Mouse (Mus musculus): ENCODE results near the gene Olfml1. TPM values are rescaled to one million over a fixed set of nuclear protein-coding genes. Genes with fewer than 3 reads are reported as not detected.

The Olfml1 gene
- polyA plus RNA-seq, 1 experiment from 2014 or later = 7.3 TPM

DNA sequence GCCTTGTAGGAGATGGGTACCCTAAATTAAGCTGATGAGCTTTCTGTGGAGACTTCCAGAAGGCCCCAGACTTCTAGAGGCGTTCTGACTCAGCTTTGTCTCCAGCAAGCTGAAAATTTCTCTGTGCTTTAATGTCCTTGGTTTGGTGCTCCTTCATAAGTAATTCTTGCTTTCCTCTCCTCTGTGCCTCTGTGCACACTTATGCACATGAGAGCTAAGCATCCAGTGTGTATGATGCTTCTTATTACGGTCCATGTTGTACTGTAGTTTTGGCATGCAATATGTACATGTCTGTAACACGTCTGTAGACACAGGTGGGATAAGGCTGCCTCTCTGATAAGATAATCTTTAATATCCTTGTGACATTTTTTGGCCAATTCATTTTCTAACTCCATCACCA, 30.7 kb downstream of the Olfml1 start:
- H3K27me3 ChIP-seq (replicated peaks; ENCODE audit: control insufficient read depth, insufficient read depth, low read length) = no peaks in the 10 kb centered on the region
- H3K27ac ChIP-seq (ENCODE audit: low read depth, low read length) = no peak overlapping the region
- no peaks in the 10 kb centered on the region for H3K9me3 ChIP-seq (ENCODE audit: control insufficient read depth)
- TF ChIP-seq CTCF (IDR thresholded peaks at IDR 0.05; ENCODE audit: low read depth) = no peak
- H3K4me3 ChIP-seq (ENCODE audit: low read depth, low read length) = no peak overlapping the region
- WGBS = 83% methylated on average over 3 of the region's 3 CpGs
- no peak overlapping the region for H3K9ac ChIP-seq (ENCODE audit: low read depth, low read length)
- no peaks in the 10 kb centered on the region for H3K36me3 ChIP-seq (ENCODE audit: control insufficient read depth, insufficient read depth)
- no peak overlapping the region for H3K4me2 ChIP-seq (replicated peaks; ENCODE audit: low read depth)
- H3K4me1 ChIP-seq (replicated peaks; ENCODE audit: control insufficient read depth, insufficient read depth, low read length) = 0 out of 2 replicates have a peak, but pooled peaks cover 3% of the 10 kb centered on the region
- no peak for ATAC-seq

DNA sequence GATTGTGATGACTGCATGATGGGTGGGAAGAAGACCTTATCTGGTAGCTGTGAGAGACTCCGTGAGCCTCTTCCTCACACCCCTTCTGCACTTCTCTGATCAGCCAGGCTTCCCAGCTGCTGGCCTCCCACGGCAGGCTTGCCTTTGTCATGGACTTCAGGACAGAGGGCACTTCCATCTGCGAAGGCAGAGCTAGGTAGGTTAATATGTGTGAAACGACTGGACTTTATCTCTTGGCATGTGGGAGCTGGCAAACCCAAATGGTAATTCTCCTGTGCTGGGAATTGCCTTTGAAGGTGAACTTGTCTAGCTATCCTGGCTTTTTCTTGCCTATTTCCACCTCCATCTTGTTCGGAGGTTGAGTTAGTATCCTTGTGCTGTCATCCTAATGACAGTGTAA, 33.4 kb downstream of the Olfml1 start:
- Histone ChIP-seq H3K27ac (ENCODE audit: low read depth, low read length) (no peak overlapping the region), H3K27me3 (replicated peaks; ENCODE audit: control insufficient read depth, insufficient read depth, low read length) (no peaks in the 10 kb centered on the region), H3K9ac (ENCODE audit: low read depth, low read length) (no peak overlapping the region), H3K4me1 (replicated peaks; ENCODE audit: control insufficient read depth, insufficient read depth, low read length) (no peaks in the 10 kb centered on the region), H3K4me2 (replicated peaks; ENCODE audit: low read depth) (no peak overlapping the region), H3K4me3 (ENCODE audit: low read depth, low read length) (no peak overlapping the region), H3K9me3 (ENCODE audit: control insufficient read depth) (no peaks in the 10 kb centered on the region), H3K36me3 (ENCODE audit: control insufficient read depth, insufficient read depth) (no peaks in the 10 kb centered on the region)
- ATAC-seq = no peak
- TF ChIP-seq CTCF (IDR thresholded peaks at IDR 0.05; ENCODE audit: low read depth) = no peak
- WGBS = 56% methylated on average over 5 of the region's 5 CpGs

DNA sequence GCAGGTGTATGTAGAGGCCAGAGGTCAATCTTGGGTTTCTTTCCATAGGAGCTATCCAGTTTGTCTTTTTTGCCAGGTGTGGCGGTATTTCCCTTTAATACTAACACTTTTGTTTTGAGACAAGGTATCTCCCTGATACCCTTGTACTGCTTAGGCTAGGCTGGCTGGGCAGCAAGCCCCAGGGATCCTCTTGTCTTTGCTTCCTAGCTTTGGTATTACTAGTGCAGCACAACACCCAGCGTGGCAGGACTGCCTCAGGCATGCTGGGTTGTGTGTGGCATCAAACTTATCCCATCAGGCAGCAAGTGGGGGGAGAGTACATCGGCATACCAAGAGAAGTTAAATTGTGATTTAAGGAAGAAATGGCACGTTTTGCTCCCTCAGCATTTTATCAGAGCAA, 35.3 kb downstream of the Olfml1 start:
- no peak overlapping the region for H3K27ac ChIP-seq (ENCODE audit: low read depth, low read length)
- H3K4me1 ChIP-seq (replicated peaks; ENCODE audit: control insufficient read depth, insufficient read depth, low read length) = no peaks in the 10 kb centered on the region
- H3K36me3 ChIP-seq (ENCODE audit: control insufficient read depth, insufficient read depth) = no peaks in the 10 kb centered on the region
- TF ChIP-seq CTCF (IDR thresholded peaks at IDR 0.05; ENCODE audit: low read depth) = no peak
- no peaks in the 10 kb centered on the region for H3K9me3 ChIP-seq (ENCODE audit: control insufficient read depth)
- H3K9ac ChIP-seq (ENCODE audit: low read depth, low read length) = no peak overlapping the region
- H3K27me3 ChIP-seq (replicated peaks; ENCODE audit: control insufficient read depth, insufficient read depth, low read length) = no peaks in the 10 kb centered on the region
- no peak overlapping the region for H3K4me3 ChIP-seq (ENCODE audit: low read depth, low read length)
- 82% methylated on average over 4 of the region's 4 CpGs for WGBS
- ATAC-seq = no peak
- no peak overlapping the region for H3K4me2 ChIP-seq (replicated peaks; ENCODE audit: low read depth)

DNA sequence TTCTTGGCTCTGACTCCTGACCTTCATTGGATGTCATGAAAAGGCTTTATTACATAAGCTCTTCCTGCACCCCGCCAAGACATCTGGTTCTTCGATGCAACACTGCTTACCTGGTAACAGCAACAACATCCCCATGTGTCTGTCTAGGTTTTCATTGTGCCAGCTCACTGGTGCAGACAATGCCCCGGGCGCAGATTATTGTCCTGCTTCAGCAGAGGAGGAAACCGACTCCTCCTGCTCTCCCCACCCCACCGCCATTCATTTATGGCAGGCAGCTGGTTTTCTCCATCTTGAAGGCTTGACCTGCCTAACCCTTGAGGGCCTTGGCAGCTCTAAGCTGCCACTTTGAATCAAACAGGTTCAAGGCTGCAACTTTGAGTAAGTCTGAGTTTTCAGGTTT, 35.7 kb downstream of the Olfml1 start:
- Histone ChIP-seq H3K4me2 (replicated peaks; ENCODE audit: low read depth) (no peak overlapping the region), H3K27ac (ENCODE audit: low read depth, low read length) (no peak overlapping the region), H3K4me3 (ENCODE audit: low read depth, low read length) (no peak overlapping the region), H3K9me3 (ENCODE audit: control insufficient read depth) (no peaks in the 10 kb centered on the region), H3K4me1 (replicated peaks; ENCODE audit: control insufficient read depth, insufficient read depth, low read length) (no peaks in the 10 kb centered on the region), H3K27me3 (replicated peaks; ENCODE audit: control insufficient read depth, insufficient read depth, low read length) (no peaks in the 10 kb centered on the region), H3K9ac (ENCODE audit: low read depth, low read length) (no peak overlapping the region), H3K36me3 (ENCODE audit: control insufficient read depth, insufficient read depth) (no peaks in the 10 kb centered on the region)
- WGBS = 83% methylated on average over 6 of the region's 6 CpGs
- TF ChIP-seq CTCF (IDR thresholded peaks at IDR 0.05; ENCODE audit: low read depth) = no peak
- no peak for ATAC-seq

DNA sequence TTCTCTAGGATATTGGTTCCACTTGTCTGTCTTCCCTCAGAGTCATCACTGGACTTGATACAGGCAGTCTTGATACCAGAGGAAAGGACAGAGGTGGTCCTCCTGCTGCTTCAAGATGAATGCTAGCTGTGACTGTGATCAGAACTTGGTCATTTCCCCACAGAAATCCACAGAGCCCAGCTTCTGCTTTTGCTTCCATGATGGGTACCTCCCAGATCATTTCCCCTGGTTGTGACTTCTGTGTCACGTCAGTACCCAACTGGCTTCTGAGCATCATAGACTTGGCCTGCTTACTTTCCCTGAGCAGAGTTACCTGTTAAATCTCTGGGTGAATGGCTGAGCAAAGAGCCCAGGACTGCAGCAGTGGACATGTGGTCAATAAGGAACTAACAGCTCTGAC, 40.5 kb downstream of the Olfml1 start:
- Histone ChIP-seq H3K9ac (ENCODE audit: low read depth, low read length) (no peak overlapping the region), H3K4me3 (ENCODE audit: low read depth, low read length) (no peak overlapping the region), H3K36me3 (ENCODE audit: control insufficient read depth, insufficient read depth) (no peaks in the 10 kb centered on the region), H3K27me3 (replicated peaks; ENCODE audit: control insufficient read depth, insufficient read depth, low read length) (no peaks in the 10 kb centered on the region), H3K27ac (ENCODE audit: low read depth, low read length) (no peak overlapping the region), H3K4me1 (replicated peaks; ENCODE audit: control insufficient read depth, insufficient read depth, low read length) (no peaks in the 10 kb centered on the region), H3K9me3 (ENCODE audit: control insufficient read depth) (no peaks in the 10 kb centered on the region), H3K4me2 (replicated peaks; ENCODE audit: low read depth) (no peak overlapping the region)
- whole genome bisulfite sequencing = 90% methylated on average over 1 of the region's 1 CpGs
- no peak for TF ChIP-seq CTCF (IDR thresholded peaks at IDR 0.05; ENCODE audit: low read depth)
- ATAC-seq = no peak

DNA sequence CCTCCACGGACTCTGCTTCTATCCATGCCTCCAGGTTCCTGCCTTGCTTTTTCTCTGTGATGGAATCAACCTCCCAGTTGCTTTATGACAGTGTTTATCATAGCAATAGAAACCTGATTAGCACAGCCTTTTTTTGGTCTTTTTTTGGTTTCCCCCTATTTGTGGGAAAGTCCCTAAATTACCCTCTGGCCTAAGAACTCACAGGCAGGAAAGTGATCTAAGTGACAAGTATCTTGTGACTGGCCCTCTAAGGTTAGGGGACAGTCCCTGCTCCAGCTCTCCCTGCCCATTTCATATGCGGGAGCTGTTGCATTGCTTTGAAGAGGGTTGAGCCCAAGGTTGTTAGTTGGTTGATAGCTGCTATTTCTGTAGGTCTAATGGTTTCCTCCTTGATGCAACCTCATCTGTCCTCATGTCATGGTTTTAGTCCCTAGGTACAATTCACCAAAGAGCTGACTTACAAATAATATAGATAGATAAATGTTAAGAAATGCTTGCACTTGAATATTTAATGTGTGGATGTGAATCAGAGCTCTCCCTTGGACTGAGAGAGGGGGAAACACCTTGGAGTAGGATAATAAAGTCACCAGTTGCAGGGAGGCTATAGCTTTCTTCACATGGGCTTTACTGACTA, 42.5 kb downstream of the Olfml1 start:
- WGBS = 86% methylated on average over 2 of the region's 2 CpGs
- H3K4me2 ChIP-seq (replicated peaks; ENCODE audit: low read depth) = no peak overlapping the region

DNA sequence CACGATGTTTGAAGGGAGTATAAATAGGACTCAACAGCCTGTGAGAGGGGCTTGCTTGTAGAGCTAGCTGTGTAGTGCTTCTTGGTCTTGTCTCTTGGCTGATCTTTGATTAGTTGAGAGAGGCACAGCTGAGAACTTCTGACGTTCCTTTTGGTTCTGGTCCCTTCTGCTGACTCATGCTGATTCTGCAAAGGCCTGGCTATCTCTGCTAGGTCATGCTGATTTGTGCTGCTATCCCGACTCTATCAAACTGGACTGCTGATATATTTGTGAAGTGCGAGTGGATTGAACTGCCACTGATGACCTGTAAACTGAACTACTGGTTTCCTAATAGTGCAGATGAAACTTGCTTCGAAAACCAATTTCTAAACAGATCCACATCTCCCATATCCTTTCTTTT, 43.6 kb downstream of the Olfml1 start:
- WGBS = 76% methylated on average over 5 of the region's 5 CpGs
- ATAC-seq = no peak
- no peak overlapping the region for H3K4me3 ChIP-seq (ENCODE audit: low read depth, low read length)

More for the DNA sequence above, 42.5 kb downstream of the Olfml1 start:
- Histone ChIP-seq H3K36me3 (ENCODE audit: control insufficient read depth, insufficient read depth) (no peaks in the 10 kb centered on the region), H3K27me3 (replicated peaks; ENCODE audit: control insufficient read depth, insufficient read depth, low read length) (no peaks in the 10 kb centered on the region), H3K9me3 (ENCODE audit: control insufficient read depth) (no peaks in the 10 kb centered on the region), H3K27ac (ENCODE audit: low read depth, low read length) (no peak overlapping the region), H3K9ac (ENCODE audit: low read depth, low read length) (no peak overlapping the region), H3K4me1 (replicated peaks; ENCODE audit: control insufficient read depth, insufficient read depth, low read length) (no peaks in the 10 kb centered on the region), H3K4me3 (ENCODE audit: low read depth, low read length) (no peak overlapping the region)
- TF ChIP-seq CTCF (IDR thresholded peaks at IDR 0.05; ENCODE audit: low read depth) = no peak
- no peak for ATAC-seq

More for the DNA sequence above, 43.6 kb downstream of the Olfml1 start:
- no peak for TF ChIP-seq CTCF (IDR thresholded peaks at IDR 0.05; ENCODE audit: low read depth)
- Histone ChIP-seq H3K36me3 (ENCODE audit: control insufficient read depth, insufficient read depth) (no peaks in the 10 kb centered on the region), H3K4me1 (replicated peaks; ENCODE audit: control insufficient read depth, insufficient read depth, low read length) (no peaks in the 10 kb centered on the region), H3K9ac (ENCODE audit: low read depth, low read length) (no peak overlapping the region), H3K27me3 (replicated peaks; ENCODE audit: control insufficient read depth, insufficient read depth, low read length) (no peaks in the 10 kb centered on the region), H3K27ac (ENCODE audit: low read depth, low read length) (no peak overlapping the region), H3K4me2 (replicated peaks; ENCODE audit: low read depth) (no peak overlapping the region), H3K9me3 (ENCODE audit: control insufficient read depth) (no peaks in the 10 kb centered on the region)

Measured in intestine, postnatal 0 days (tissue).